Mouse (Mus musculus) ES-Bruce4 (cell line): Measurements from ENCODE around the gene Rasgef1b. TPM values are rescaled to one million over a fixed set of nuclear protein-coding genes. Genes with fewer than 3 reads are reported as not detected.

Experiments
- H3K27ac ChIP-seq: 2 replicates; pipeline ENCODE4 v1.5.1; 2012; ENCODE audit warnings: low read length, inconsistent platforms; ENCODE audit not compliant: insufficient read depth
- H3K27me3 ChIP-seq: 2 replicates; pipeline ENCODE4 v1.6.1; 2012; ENCODE audit warnings: mild to moderate bottlenecking, low read length, inconsistent platforms; ENCODE audit not compliant: control insufficient read depth, poor library complexity, insufficient read depth, severe bottlenecking
- H3K36me3 ChIP-seq: 2 replicates; pipeline ENCODE4 v1.6.1; 2012; ENCODE audit warnings: inconsistent platforms, mild to moderate bottlenecking, low read length, moderate library complexity; ENCODE audit not compliant: control insufficient read depth, poor library complexity, insufficient read depth, severe bottlenecking
- H3K4me1 ChIP-seq: one replicate; pipeline ENCODE4 v1.8.1; 2011; ENCODE audit warnings: low read length; ENCODE audit not compliant: control insufficient read depth, insufficient read depth
- H3K4me3 ChIP-seq: 2 replicates; pipeline ENCODE4 v1.5.1; 2011; ENCODE audit warnings: low read depth, mild to moderate bottlenecking, low read length
- H3K9ac ChIP-seq: 2 replicates; pipeline ENCODE4 v1.6.1; 2012; ENCODE audit warnings: low read depth, mild to moderate bottlenecking, inconsistent platforms; ENCODE audit not compliant: poor library complexity, severe bottlenecking
- H3K9me3 ChIP-seq: replicated peaks from 2 replicates; pipeline ENCODE4 v1.6.1; 2012; ENCODE audit warnings: mild to moderate bottlenecking, low read length, inconsistent platforms; ENCODE audit not compliant: control insufficient read depth, poor library complexity, insufficient read depth, severe bottlenecking
- CTCF ChIP-seq: IDR thresholded peaks from one replicate; pipeline ENCODE4 v1.8.1; 2011; ENCODE audit warnings: low read depth, low read length
- EP300 ChIP-seq: IDR thresholded peaks from 2 replicates; pipeline ENCODE4 v1.6.1; 2011; ENCODE audit warnings: low read depth, low read length; ENCODE audit not compliant: insufficient read depth
- POLR2A ChIP-seq: IDR thresholded peaks from one replicate; pipeline ENCODE4 v1.8.1; 2011; ENCODE audit warnings: low read length; ENCODE audit not compliant: insufficient read depth
- polyA plus RNA-seq: library from polyadenylated mRNA; stranded (reverse); fragments of >200 nt; gene quantifications from 2 replicates; pipeline ENCODE4 v1.2.4, GENCODE M21; 2011; ENCODE audit warnings: low read depth; ENCODE audit not compliant: missing spikeins, insufficient read depth, insufficient read length

Gene Rasgef1b
- polyA plus RNA-seq, 1 experiment = 1.9 TPM

GRCm38 (mm10) chr5:99496931-99497782 lies 231.7 kb downstream of the Rasgef1b start:
- no peaks in the 10 kb centered on the region for H3K4me1 ChIP-seq
- no peak overlapping the region for H3K27ac ChIP-seq
- H3K9ac ChIP-seq = no peak overlapping the region
- TF ChIP-seq EP300 = no peak
- TF ChIP-seq POLR2A = no peak
- no peaks in the 10 kb centered on the region for H3K9me3 ChIP-seq
- H3K27me3 ChIP-seq = no peaks in the 10 kb centered on the region
- H3K4me3 ChIP-seq = no peak overlapping the region
- no peaks in the 10 kb centered on the region for H3K36me3 ChIP-seq

DNA sequence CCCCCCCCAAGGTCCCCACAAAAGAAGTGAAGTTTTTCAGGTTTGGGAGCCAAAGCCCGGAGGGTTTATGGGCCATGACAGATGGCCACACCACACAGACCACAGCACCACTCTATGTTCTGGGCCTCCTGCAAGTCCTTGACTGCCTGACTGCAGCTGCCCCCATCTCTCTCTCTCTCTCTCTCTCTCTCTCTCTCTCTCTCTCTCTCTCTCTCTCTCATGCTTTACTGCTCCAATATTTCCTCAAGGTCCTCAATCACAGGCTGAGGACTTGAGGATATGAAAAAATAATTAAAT lies 232.8 kb downstream of the Rasgef1b start:
- Histone ChIP-seq H3K27me3 (no peaks in the 10 kb centered on the region), H3K4me1 (no peaks in the 10 kb centered on the region), H3K9ac (no peak overlapping the region), H3K4me3 (no peak overlapping the region), H3K36me3 (no peaks in the 10 kb centered on the region), H3K27ac (no peak overlapping the region), H3K9me3 (no peaks in the 10 kb centered on the region)
- TF ChIP-seq CTCF (no peak), EP300 (no peak), POLR2A (no peak)

GRCm38 (mm10) chr5:99495354-99496156 lies 233.3 kb downstream of the Rasgef1b start:
- H3K27me3 ChIP-seq = no peaks in the 10 kb centered on the region
- no peak overlapping the region for H3K27ac ChIP-seq
- H3K9ac ChIP-seq = no peak overlapping the region
- no peaks in the 10 kb centered on the region for H3K36me3 ChIP-seq
- H3K4me1 ChIP-seq = no peaks in the 10 kb centered on the region
- no peak for TF ChIP-seq POLR2A
- no peak for TF ChIP-seq CTCF
- TF ChIP-seq EP300 = no peak
- no peak overlapping the region for H3K4me3 ChIP-seq
- H3K9me3 ChIP-seq = no peaks in the 10 kb centered on the region

- H3K27me3 ChIP-seq = no peaks in the 10 kb centered on the region
- no peak overlapping the region for H3K27ac ChIP-seq
- H3K9me3 ChIP-seq = no peaks in the 10 kb centered on the region
- no peak overlapping the region for H3K9ac ChIP-seq
- no peaks in the 10 kb centered on the region for H3K4me1 ChIP-seq
- TF ChIP-seq CTCF (no peak), EP300 (no peak), POLR2A (no peak)
- no peaks in the 10 kb centered on the region for H3K36me3 ChIP-seq
- H3K4me3 ChIP-seq = no peak overlapping the region
Observed at GRCm38 (mm10) chr5:99493861-99494260, 235.0 kb downstream of the Rasgef1b start.

DNA sequence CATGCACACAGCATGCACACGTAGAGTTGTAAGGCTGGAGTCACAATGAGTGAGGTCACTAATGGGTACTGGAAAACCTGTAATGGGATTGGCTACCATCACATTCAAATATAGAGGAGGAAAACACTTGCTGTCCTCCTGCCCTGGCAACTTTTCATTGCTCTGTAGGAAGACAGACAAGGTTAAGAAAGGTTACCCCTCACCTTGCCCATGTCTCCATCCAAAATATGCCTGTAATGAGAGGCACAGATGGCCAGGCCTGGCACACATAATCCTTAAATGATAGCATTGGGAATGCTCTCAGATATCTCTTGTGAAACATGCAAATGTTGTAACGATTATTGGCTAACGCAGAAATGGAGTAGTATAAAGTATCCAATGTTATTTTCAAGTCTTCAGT lies 235.8 kb downstream of the Rasgef1b start:
- H3K27me3 ChIP-seq = no peaks in the 10 kb centered on the region
- H3K9me3 ChIP-seq = no peaks in the 10 kb centered on the region
- H3K4me1 ChIP-seq = no peaks in the 10 kb centered on the region
- H3K4me3 ChIP-seq = no peak overlapping the region
- H3K9ac ChIP-seq = no peak overlapping the region
- TF ChIP-seq CTCF (no peak), EP300 (no peak), POLR2A (no peak)
- H3K27ac ChIP-seq = no peak overlapping the region
- H3K36me3 ChIP-seq = no peaks in the 10 kb centered on the region

DNA sequence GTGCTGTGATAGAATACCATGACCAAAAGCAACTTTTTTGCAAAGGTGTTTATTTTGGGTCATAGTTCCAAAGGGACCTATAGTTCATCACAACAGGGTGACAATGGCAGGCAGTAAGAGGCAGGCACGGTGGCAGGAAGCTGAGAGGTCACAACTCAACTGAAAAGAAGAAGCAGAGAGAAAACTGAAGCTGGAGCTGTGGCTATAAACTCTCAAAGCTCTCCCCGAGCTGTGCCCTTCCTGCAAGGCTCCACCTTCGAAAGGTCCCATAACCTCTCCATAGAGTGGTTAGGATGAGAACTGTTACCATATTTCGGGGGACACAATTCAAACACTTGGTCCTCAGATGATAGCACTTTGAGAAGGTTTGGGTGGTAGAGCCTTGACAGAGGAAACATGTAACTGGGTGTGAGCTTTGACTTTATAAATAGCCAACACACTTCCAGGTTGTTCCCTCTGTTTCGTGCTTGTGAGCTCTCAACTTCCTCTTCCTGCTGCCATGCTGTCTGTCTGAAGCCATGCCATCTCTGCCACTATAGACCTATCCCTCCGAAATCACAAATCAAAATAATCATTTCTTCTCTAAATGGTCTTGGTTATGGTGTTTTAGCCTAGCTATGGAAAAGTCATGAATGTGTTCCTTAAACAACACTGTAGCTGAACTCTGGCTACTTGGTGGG lies 240.2 kb downstream of the Rasgef1b start:
- no peak overlapping the region for H3K9ac ChIP-seq
- TF ChIP-seq CTCF (no peak), POLR2A (no peak), EP300 (no peak)
- no peaks in the 10 kb centered on the region for H3K9me3 ChIP-seq
- no peaks in the 10 kb centered on the region for H3K27me3 ChIP-seq
- H3K36me3 ChIP-seq = no peaks in the 10 kb centered on the region
- H3K4me3 ChIP-seq = no peak overlapping the region
- no peaks in the 10 kb centered on the region for H3K4me1 ChIP-seq
- no peak overlapping the region for H3K27ac ChIP-seq
